Mouse (Mus musculus) forebrain, embryonic 12.5 days (tissue): Measurements from ENCODE around the gene Zfp865. TPM values are rescaled to one million over a fixed set of nuclear protein-coding genes. Genes with fewer than 3 reads are reported as not detected.
"Not testable (repeated sequence)": the region's sequence is repeated elsewhere in the genome, so short reads cannot be mapped to it uniquely, and the experiment has no call there.

Experiments
- ATAC-seq: fragments of 200-750 bp; cut with Nextera tagmentation; 2 replicates; pipeline ENCODE4 v1.8.0; 2017; ENCODE audit warnings: moderate TSS enrichment; ENCODE audit not compliant: low FRiP score
- H3K27ac ChIP-seq: fragments of 300-500 bp; sonication (generic); 2 replicates; pipeline ENCODE4 v1.5.1; 2016; ENCODE audit warnings: mild to moderate bottlenecking
- H3K27me3 ChIP-seq: fragments of 300-500 bp; sonication (generic); 2 replicates; pipeline ENCODE4 v1.6.1; 2016; ENCODE audit warnings: mild to moderate bottlenecking
- H3K36me3 ChIP-seq: fragments of 300-500 bp; sonication (generic); replicated peaks from 2 replicates; pipeline ENCODE4 v1.6.1; 2016; ENCODE audit warnings: mild to moderate bottlenecking
- H3K4me1 ChIP-seq: fragments of 300-500 bp; sonication (generic); 2 replicates; pipeline ENCODE4 v1.6.1; 2016
- H3K4me2 ChIP-seq: fragments of 300-500 bp; sonication (generic); 2 replicates; pipeline ENCODE4 v1.6.1; 2016; ENCODE audit warnings: mild to moderate bottlenecking, moderate library complexity
- H3K4me3 ChIP-seq: fragments of 300-500 bp; sonication (generic); replicated peaks from 2 replicates; pipeline ENCODE4 v1.5.1; 2016; ENCODE audit warnings: mild to moderate bottlenecking
- H3K9ac ChIP-seq: fragments of 300-500 bp; sonication (generic); 2 replicates; pipeline ENCODE4 v1.6.1; 2016; ENCODE audit warnings: mild to moderate bottlenecking
- H3K9me3 ChIP-seq: fragments of 300-500 bp; sonication (generic); 2 replicates; pipeline ENCODE4 v1.6.1; 2016
- whole genome bisulfite sequencing: fragments of 180-500 bp; shearing (Covaris S2); methylation state at CpG from one replicate; pipeline ENCODE4 v1.1.7; 2016; 5-methylcytosine and 5-hydroxymethylcytosine counted together
- polyA plus RNA-seq: library from polyadenylated mRNA; unstranded; fragments of >200 nt; fragmentation: Nextera tagmentation; extraction: Ambion mirVana; gene quantifications from 2 replicates; pipeline ENCODE4 v1.2.1, GENCODE M21; 2016

The Zfp865 gene
- polyA plus RNA-seq, 1 experiment from 2014 or later: 6.7 TPM

DNA sequence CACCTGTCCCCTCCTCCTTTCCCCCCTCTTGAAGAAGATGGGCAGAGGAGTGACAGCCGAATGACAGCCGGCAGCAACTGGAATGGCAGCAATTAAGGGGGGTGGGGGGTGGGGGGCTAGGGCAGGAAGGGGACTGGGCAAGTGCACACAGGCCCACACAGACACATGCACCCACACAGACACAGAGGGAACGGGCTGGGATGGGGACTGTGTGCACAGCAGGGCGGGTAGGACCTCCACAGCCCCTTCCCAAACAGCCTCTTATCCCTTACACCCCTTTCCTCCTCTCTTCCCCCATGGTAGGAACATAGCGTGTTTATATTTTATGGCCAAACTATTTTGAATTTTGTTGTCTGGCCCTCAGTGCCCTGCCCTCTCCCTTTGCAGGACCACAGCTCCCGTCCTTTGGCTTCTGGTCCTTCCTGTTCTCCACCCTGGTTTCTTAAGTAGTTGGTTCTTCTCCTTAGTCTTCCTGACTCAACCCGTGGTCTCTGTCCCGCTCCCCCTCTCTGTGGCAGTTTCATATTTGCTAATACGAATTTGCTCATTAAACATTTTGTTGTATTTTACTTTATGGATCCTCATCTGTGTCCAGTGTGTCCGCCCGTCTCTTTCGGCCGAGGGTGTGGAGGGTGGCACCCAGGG is 59.3 kb downstream of the Zfp865 start:
- Histone ChIP-seq H3K4me3 (peak overlapping the region; percentile 94), H3K4me2 (peak overlapping the region; percentile 92), H3K4me1 (peaks cover 16% of the 10 kb centered on the region), H3K27ac (peak overlapping the region; percentile 90), H3K36me3 (peaks cover 61% of the 10 kb centered on the region)
- not testable (repeated sequence) for H3K27me3 ChIP-seq, H3K9me3 ChIP-seq, H3K9ac ChIP-seq
- peak; percentile 37 for ATAC-seq
- 49% methylated on average over 9 of the region's 13 CpGs for WGBS

DNA sequence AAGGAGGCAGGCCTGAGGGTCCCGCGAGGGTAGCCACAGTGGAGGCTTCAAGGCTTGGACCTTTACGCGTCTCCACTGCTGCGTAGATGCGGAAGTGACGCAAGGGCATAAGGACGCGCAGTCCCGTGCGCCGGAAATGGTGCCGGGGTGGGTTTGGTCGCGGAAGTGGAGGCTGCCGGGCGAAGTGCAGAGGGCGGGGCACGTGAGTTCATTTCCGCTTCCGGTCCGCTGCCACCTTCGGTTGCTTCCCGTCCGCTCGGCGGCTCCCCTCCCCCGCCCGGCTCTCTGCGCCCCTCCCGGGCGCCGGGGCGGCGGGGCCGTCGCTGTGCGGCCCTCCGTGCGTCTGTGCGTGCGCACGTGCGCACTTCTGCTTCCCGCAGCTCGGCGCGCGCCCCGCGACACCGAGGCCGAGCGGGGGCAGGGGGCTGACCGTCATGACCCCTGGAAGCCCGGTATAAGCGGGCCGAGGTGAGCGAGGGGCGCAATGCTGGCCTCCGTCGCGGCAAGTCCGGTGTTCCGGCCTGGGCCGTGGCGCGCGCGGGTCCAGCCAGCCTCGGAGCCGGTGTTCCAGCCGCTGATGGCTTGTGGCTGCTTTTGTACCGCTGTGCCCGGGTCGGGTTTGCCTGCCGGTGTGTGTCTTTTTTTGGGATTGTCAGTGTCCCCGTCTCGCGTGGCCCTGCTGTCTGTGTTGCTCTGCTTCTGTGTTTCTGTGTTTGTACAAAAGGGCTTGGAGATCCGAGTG is 60.0 kb downstream of the Zfp865 start, which contains the start of gene Epn1:
TSS of gene Epn1 (plus strand) at position 226 of the 742 bp plus-strand sequence.
- Histone ChIP-seq H3K4me3 (peak within 1 kb of the TSS; percentile 94), H3K36me3 (peaks cover 60% of the 10 kb centered on the region), H3K4me2 (peak within 1 kb of the TSS; percentile 92), H3K27me3 (no peaks in the 10 kb centered on the region), H3K4me1 (peaks cover 16% of the 10 kb centered on the region), H3K27ac (peak within 1 kb of the TSS; percentile 90), H3K9me3 (no peaks in the 10 kb centered on the region), H3K9ac (peak within 1 kb of the TSS; percentile 94)
- peak; percentile 98 for ATAC-seq
- under 1% methylated on average over 81 of the region's 81 CpGs for WGBS

GRCm38 (mm10) chr7:5080815-5081214 is 60.6 kb downstream of the Zfp865 start:
- no peaks in the 10 kb centered on the region for H3K9me3 ChIP-seq
- H3K4me2 ChIP-seq: peak overlapping the region; percentile 92
- H3K27ac ChIP-seq: peak overlapping the region; percentile 90; the same call in 1 of the 2 replicates
- peaks cover 59% of the 10 kb centered on the region for H3K36me3 ChIP-seq
- ATAC-seq: no peak
- H3K27me3 ChIP-seq: no peaks in the 10 kb centered on the region
- H3K9ac ChIP-seq: peak overlapping the region; percentile 94
- 20% methylated on average over 6 of the region's 6 CpGs for WGBS
- H3K4me3 ChIP-seq: peak overlapping the region; percentile 94
- H3K4me1 ChIP-seq: peaks cover 16% of the 10 kb centered on the region

DNA sequence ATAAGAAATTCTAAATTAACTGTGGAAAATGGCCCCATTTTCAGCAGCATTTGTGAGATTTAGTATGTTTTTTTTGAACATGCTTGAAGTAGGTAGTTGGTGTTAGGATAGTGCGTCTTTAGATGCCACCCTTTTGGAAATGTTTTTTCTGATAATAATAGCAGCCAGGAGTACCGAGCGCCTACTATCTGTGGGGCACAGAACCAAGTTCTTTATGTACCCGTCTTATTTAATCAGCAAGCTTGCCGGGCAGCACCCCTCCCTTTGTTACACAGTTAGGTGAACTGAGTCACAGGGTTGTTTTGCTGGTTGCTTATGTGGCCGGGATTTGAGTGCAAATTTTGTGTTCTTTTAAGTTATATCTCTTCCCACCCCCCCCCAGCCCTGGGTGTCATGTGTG is 61.1 kb downstream of the Zfp865 start:
- ATAC-seq: no peak
- WGBS: 78% methylated on average over 6 of the region's 6 CpGs

GRCm38 (mm10) chr7:5081939-5082338 is 61.8 kb downstream of the Zfp865 start:
- Histone ChIP-seq H3K9ac (no peak overlapping the region), H3K36me3 (peaks cover 56% of the 10 kb centered on the region), H3K27ac (no peak overlapping the region), H3K4me3 (no peak overlapping the region), H3K4me1 (peaks cover 16% of the 10 kb centered on the region), H3K27me3 (no peaks in the 10 kb centered on the region), H3K9me3 (no peaks in the 10 kb centered on the region), H3K4me2 (no peak overlapping the region)
- ATAC-seq: no peak
- 98% methylated on average over 2 of the region's 2 CpGs for WGBS

More for the DNA sequence above, 61.1 kb downstream of the Zfp865 start:
- Histone ChIP-seq H3K4me1 (peaks cover 16% of the 10 kb centered on the region), H3K27me3 (no peaks in the 10 kb centered on the region), H3K36me3 (peaks cover 60% of the 10 kb centered on the region), H3K27ac (no peak overlapping the region), H3K4me3 (peak overlapping the region; percentile 94), H3K9ac (peak overlapping the region; percentile 94; the same call in 1 of the 2 replicates), H3K4me2 (peak overlapping the region; percentile 92), H3K9me3 (no peaks in the 10 kb centered on the region)

- H3K27me3 ChIP-seq: no peaks in the 10 kb centered on the region
- peaks cover 51% of the 10 kb centered on the region for H3K36me3 ChIP-seq
- ATAC-seq: no peak
- WGBS: 91% methylated on average over 18 of the region's 18 CpGs
- no peak overlapping the region for H3K27ac ChIP-seq
- peaks cover 16% of the 10 kb centered on the region for H3K4me1 ChIP-seq
- H3K4me3 ChIP-seq: no peak overlapping the region
- no peak overlapping the region for H3K4me2 ChIP-seq
- H3K9me3 ChIP-seq: no peaks in the 10 kb centered on the region
- H3K9ac ChIP-seq: no peak overlapping the region
Measured at GRCm38 (mm10) chr7:5083325-5084105, 63.3 kb downstream of the Zfp865 start.

DNA sequence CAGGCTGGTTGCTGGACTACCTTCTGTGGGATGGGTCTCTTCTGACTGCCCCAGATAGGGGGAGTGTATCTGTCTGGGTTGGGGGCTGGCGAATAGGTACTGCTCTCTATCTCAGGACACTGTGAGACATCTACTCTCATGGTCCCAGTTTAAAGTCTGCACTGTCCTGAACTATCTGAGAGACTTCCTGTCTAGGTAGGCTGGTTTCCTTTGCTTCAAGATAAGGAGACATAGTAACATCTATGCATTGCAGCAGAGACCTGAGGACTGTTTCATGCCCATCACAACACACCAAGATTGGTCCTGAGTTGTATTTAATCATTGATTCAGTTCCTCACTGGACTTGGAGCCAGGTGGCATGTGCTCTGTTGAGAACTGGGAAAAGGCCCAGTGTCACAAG is 65.3 kb downstream of the Zfp865 start:
- Histone ChIP-seq H3K4me1 (peaks cover 16% of the 10 kb centered on the region), H3K27me3 (no peaks in the 10 kb centered on the region), H3K27ac (no peak overlapping the region), H3K9ac (no peak overlapping the region), H3K4me3 (no peak overlapping the region), H3K9me3 (no peaks in the 10 kb centered on the region), H3K36me3 (peaks cover 55% of the 10 kb centered on the region), H3K4me2 (no peak overlapping the region)
- no peak for ATAC-seq
- 100% methylated on average over 1 of the region's 1 CpGs for WGBS

Other genes starting within 250 kb of the Zfp865 start
- not detected in 2 replicates for gene Fam71e2, start 249.1 kb upstream of the Zfp865 start, polyA plus RNA-seq
- gene Il11, start 237.5 kb upstream of the Zfp865 start, polyA plus RNA-seq: 0.24 and 0.77 TPM in 2 replicates
- gene Tmem190, start 237.4 kb upstream of the Zfp865 start, polyA plus RNA-seq: not detected in 2 replicates
- gene Tmem238, start 230.7 kb upstream of the Zfp865 start, polyA plus RNA-seq: 2.7 and 3.6 TPM in 2 replicates
- gene Rpl28, start 227.5 kb upstream of the Zfp865 start, polyA plus RNA-seq: 306 and 310 TPM in 2 replicates
- 434 and 445 TPM in 2 replicates for gene Ube2s, start 207.8 kb upstream of the Zfp865 start, polyA plus RNA-seq
- gene Shisa7, start 175.7 kb upstream of the Zfp865 start, polyA plus RNA-seq: 4.0 and 4.6 TPM in 2 replicates
- 2.1 and 2.7 TPM in 2 replicates for gene Isoc2b, start 150.1 kb upstream of the Zfp865 start, polyA plus RNA-seq
- 0.70 and 0.89 TPM in 2 replicates for gene Isoc2a, start 143.2 kb upstream of the Zfp865 start, polyA plus RNA-seq
- gene Gm36210, start 113.9 kb upstream of the Zfp865 start, polyA plus RNA-seq: 0.24 and 0.41 TPM in 2 replicates
- gene Zfp628, start 105.2 kb upstream of the Zfp865 start, polyA plus RNA-seq: 4.0 and 4.6 TPM in 2 replicates
- gene Nat14, start 98.3 kb upstream of the Zfp865 start, polyA plus RNA-seq: 18.1 and 19.4 TPM in 2 replicates
- gene Ssc5d, start 94.6 kb upstream of the Zfp865 start, polyA plus RNA-seq: 0.89 and 1.4 TPM in 2 replicates
- gene Sbk2, start 56.0 kb upstream of the Zfp865 start, polyA plus RNA-seq: not detected in 2 replicates
- gene Sbk3, start 49.2 kb upstream of the Zfp865 start, polyA plus RNA-seq: not detected in 2 replicates
- 55.9 and 56.9 TPM in 2 replicates for gene Zfp579, start 24.2 kb upstream of the Zfp865 start, polyA plus RNA-seq
- 9.5 and 9.6 TPM in 2 replicates for gene Zfp524, start 6.0 kb upstream of the Zfp865 start, polyA plus RNA-seq
- gene Fiz1, start 5.7 kb upstream of the Zfp865 start, polyA plus RNA-seq: 64.9 and 67.3 TPM in 2 replicates
- 0.69 TPM in 1 of 2 replicates, not detected in the other for gene Gm44973, start 4.9 kb upstream of the Zfp865 start, polyA plus RNA-seq
- gene Ccdc106, start 177 bp downstream of the Zfp865 start, polyA plus RNA-seq: 11.0 and 12.8 TPM in 2 replicates
- gene 4632433K11Rik, start 13.7 kb downstream of the Zfp865 start, polyA plus RNA-seq: not detected in 2 replicates
- 4.0 and 4.5 TPM in 2 replicates for gene Zfp784, start 18.1 kb downstream of the Zfp865 start, polyA plus RNA-seq
- 44.9 and 46.3 TPM in 2 replicates for gene Zfp580, start 31.2 kb downstream of the Zfp865 start, polyA plus RNA-seq
- 165 and 166 TPM in 2 replicates for gene U2af2, start 41.8 kb downstream of the Zfp865 start, polyA plus RNA-seq
- 62.9 and 66.4 TPM in 2 replicates for gene Epn1, start 59.9 kb downstream of the Zfp865 start, polyA plus RNA-seq
- gene Rfpl4, start 96.6 kb downstream of the Zfp865 start, polyA plus RNA-seq: not detected in 2 replicates
- gene Rasl2-9, start 105.6 kb downstream of the Zfp865 start, polyA plus RNA-seq: 0.40 and 0.51 TPM in 2 replicates
- gene Vmn1r55, start 129.3 kb downstream of the Zfp865 start, polyA plus RNA-seq: not detected in 2 replicates
- gene Vmn1r56, start 176.4 kb downstream of the Zfp865 start, polyA plus RNA-seq: not detected in 2 replicates
- gene Vmn1r57, start 198.1 kb downstream of the Zfp865 start, polyA plus RNA-seq: not detected in 2 replicates